Mouse (Mus musculus): ENCODE data around the gene Zbtb1.

GRCm38 (mm10) chr12:76367096-76367995 lies 2.7 kb upstream of the Zbtb1 start:
- TF ChIP-seq CTCF (IDR thresholded peaks at IDR 0.05; ENCODE audit: control insufficient read depth, insufficient read depth, low read length) = no peak
- TF ChIP-seq POLR2A (IDR thresholded peaks at IDR 0.05; ENCODE audit: borderline replicate concordance, control insufficient read depth, low read depth, low read length) = no peak
